Mouse (Mus musculus) lung, adult 2 months (tissue): ENCODE measurements at regions not wholly inside any gene's neighbourhood (a gene's known extent, or its start where the extent isn't known, plus 50 kb on each side); places are given as distances from the start of the nearest gene placed in this dataset.

Experiments used
- CTCF ChIP-seq: fragments of 200-500 bp; IDR thresholded peaks from 2 replicates; pipeline ENCODE4 v1.5.1; 2011; ENCODE audit warnings: mild to moderate bottlenecking, low read length, control low read depth; ENCODE audit not compliant: insufficient read depth
- POLR2A ChIP-seq: fragments of 200-500 bp; IDR thresholded peaks from 2 replicates; pipeline ENCODE4 v1.6.1; 2011; ENCODE audit warnings: low read depth, mild to moderate bottlenecking, control low read depth, low read length, borderline replicate concordance; ENCODE audit errors: extremely low read depth

- TF ChIP-seq POLR2A (no peak), CTCF (no peak)
Observed at GRCm38 (mm10) chr2:61182424-61182979, 219.5 kb upstream of the Rbms1 start.
